Mouse (Mus musculus) midbrain, embryonic 10.5 days (tissue): ENCODE results near the gene E030025P04Rik. TPM values are rescaled to one million over a fixed set of nuclear protein-coding genes. Genes with fewer than 3 reads are reported as not detected.

ENCODE experiments used
- polyA plus RNA-seq: library from polyadenylated mRNA; unstranded; fragments of >200 nt; fragmentation: Nextera tagmentation; extraction: Ambion mirVana; gene quantifications from 2 replicates; pipeline ENCODE4 v1.2.1, GENCODE M21; 2016

The E030025P04Rik gene
- polyA plus RNA-seq, 1 experiment from 2014 or later, result not detected

Other genes with a start within 250 kb of the E030025P04Rik start
- 17.5 and 17.6 TPM in 2 replicates for gene Axin2, start 224.0 kb downstream of the E030025P04Rik start, polyA plus RNA-seq
- gene Rgs9, start 153.8 kb upstream of the E030025P04Rik start, polyA plus RNA-seq, result 1.6 and 2.2 TPM in 2 replicates
- gene Gna13, start 218.5 kb upstream of the E030025P04Rik start, polyA plus RNA-seq, result 16.9 and 18.8 TPM in 2 replicates